Mouse (Mus musculus) neural tube, embryonic 13.5 days (tissue): ENCODE results near the gene Hlf. TPM values are rescaled to one million over a fixed set of nuclear protein-coding genes. Genes with fewer than 3 reads are reported as not detected.

Source experiments
- ATAC-seq: fragments of 200-750 bp; cut with Nextera tagmentation; 2 replicates; pipeline ENCODE4 v1.8.0; 2017; ENCODE audit warnings: low read depth, mild to moderate bottlenecking, moderate TSS enrichment, moderate library complexity
- H3K27ac ChIP-seq: fragments of 300-500 bp; sonication (generic); replicated peaks from 2 replicates; pipeline ENCODE4 v1.5.1; 2015; ENCODE audit warnings: moderate library complexity, mild to moderate bottlenecking, inconsistent platforms
- H3K27me3 ChIP-seq: fragments of 300-500 bp; sonication (generic); 2 replicates; pipeline ENCODE4 v1.6.1; 2015; ENCODE audit warnings: mild to moderate bottlenecking, inconsistent platforms
- H3K36me3 ChIP-seq: fragments of 300-500 bp; sonication (generic); 2 replicates; pipeline ENCODE4 v1.6.1; 2015; ENCODE audit warnings: mild to moderate bottlenecking, inconsistent platforms
- H3K4me1 ChIP-seq: fragments of 300-500 bp; sonication (generic); replicated peaks from 2 replicates; pipeline ENCODE4 v1.6.1; 2015; ENCODE audit warnings: inconsistent platforms
- H3K4me2 ChIP-seq: fragments of 300-500 bp; sonication (generic); 2 replicates; pipeline ENCODE4 v1.6.1; 2015; ENCODE audit warnings: inconsistent platforms, mild to moderate bottlenecking, moderate library complexity
- H3K4me3 ChIP-seq: fragments of 300-500 bp; sonication (generic); 2 replicates; pipeline ENCODE4 v1.5.1; 2015; ENCODE audit warnings: mild to moderate bottlenecking, inconsistent platforms
- H3K9ac ChIP-seq: fragments of 300-500 bp; sonication (generic); 2 replicates; pipeline ENCODE4 v1.6.1; 2015; ENCODE audit warnings: moderate library complexity, mild to moderate bottlenecking, inconsistent platforms
- H3K9me3 ChIP-seq: fragments of 300-500 bp; sonication (generic); 2 replicates; pipeline ENCODE4 v1.6.1; 2016; ENCODE audit warnings: inconsistent platforms
- WGBS: fragments of 180-500 bp; shearing (Covaris S2); methylation state at CpG from one replicate; pipeline ENCODE4 v1.1.7; 2015; 5-methylcytosine and 5-hydroxymethylcytosine counted together
- polyA plus RNA-seq: library from polyadenylated mRNA; unstranded; fragments of >200 nt; fragmentation: Nextera tagmentation; extraction: Ambion mirVana; gene quantifications from 2 replicates; pipeline ENCODE4 v1.2.1, GENCODE M21; 2015

The Hlf gene
- polyA plus RNA-seq, 1 experiment from 2014 or later, result 3.3 TPM

DNA sequence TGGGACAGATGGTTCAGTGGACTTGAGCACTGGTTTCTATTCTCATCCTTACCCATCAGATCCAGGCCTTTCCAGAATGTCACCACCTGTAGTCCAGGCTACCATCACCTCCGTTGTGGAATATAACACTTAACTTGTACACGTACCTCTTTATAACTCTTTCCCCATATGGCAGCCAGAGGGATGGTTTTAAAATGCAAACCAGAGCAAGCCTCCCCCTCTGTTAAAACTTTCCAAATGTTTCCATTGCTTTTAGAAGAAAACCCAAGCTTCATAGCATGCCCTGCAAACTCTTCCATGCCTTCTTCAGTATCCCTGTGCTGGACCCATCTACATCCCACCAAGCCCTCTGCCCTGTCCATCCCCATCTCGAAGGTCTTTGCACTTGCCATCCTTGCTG lies 66.1 kb downstream of the Hlf start:
- Histone ChIP-seq H3K27ac (no peak overlapping the region), H3K4me2 (no peak overlapping the region), H3K27me3 (no peaks in the 10 kb centered on the region), H3K36me3 (no peaks in the 10 kb centered on the region), H3K4me1 (no peaks in the 10 kb centered on the region), H3K4me3 (no peak overlapping the region), H3K9ac (no peak overlapping the region), H3K9me3 (no peaks in the 10 kb centered on the region)
- 83% methylated on average over 3 of the region's 3 CpGs for WGBS
- ATAC-seq, result no peak

- Histone ChIP-seq H3K27ac (no peak overlapping the region), H3K4me1 (no peaks in the 10 kb centered on the region), H3K27me3 (no peaks in the 10 kb centered on the region), H3K9me3 (no peaks in the 10 kb centered on the region), H3K4me3 (no peak overlapping the region), H3K4me2 (no peak overlapping the region), H3K9ac (no peak overlapping the region), H3K36me3 (no peaks in the 10 kb centered on the region)
- no peak for ATAC-seq
- WGBS, result 69% methylated on average over 7 of the region's 7 CpGs
Observed at GRCm38 (mm10) chr11:90320922-90321321, 69.8 kb downstream of the Hlf start.

DNA sequence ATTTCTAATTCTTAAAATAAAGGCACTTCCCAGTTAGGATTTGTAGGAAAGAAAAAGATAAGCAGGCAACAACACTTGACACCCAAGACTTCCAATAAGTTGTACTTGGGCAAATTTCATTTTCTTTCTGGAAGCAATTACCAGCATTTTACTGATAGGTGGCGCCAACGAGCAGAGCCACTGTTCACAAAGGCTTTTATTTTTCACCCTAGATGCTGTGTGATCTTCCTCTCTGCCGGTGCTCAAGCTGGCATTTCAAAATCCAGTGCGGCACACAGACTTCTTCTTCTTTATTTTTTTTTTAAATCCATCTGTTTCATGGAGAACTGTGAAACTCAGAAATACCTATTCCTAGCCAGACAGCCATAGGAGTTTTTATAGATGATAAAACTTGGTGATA lies 73.2 kb downstream of the Hlf start:
- Histone ChIP-seq H3K4me1 (no peaks in the 10 kb centered on the region), H3K27ac (no peak overlapping the region), H3K9ac (no peak overlapping the region), H3K4me3 (no peak overlapping the region), H3K27me3 (no peaks in the 10 kb centered on the region), H3K4me2 (no peak overlapping the region), H3K9me3 (no peaks in the 10 kb centered on the region), H3K36me3 (no peaks in the 10 kb centered on the region)
- ATAC-seq, result no peak
- 23% methylated on average over 4 of the region's 4 CpGs for WGBS

DNA sequence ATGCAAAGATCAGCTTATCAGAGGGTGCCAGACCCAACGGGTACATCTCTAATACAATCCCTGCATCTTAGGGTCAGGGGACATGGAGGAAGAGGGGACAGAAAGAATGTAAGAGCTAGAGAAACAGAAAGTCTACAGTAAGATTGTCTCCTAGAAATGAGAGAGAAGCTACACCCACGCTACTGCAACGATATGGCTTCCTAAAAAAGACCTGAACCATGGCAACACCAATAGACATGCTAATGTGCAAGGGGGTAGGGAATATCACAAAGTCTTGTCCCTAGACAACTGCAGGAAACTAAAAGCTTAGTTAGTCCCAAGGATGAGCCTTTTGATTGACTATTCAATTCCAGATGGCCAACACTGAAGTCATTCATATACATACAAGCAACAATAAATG lies 76.1 kb downstream of the Hlf start:
- Histone ChIP-seq H3K4me3 (no peak overlapping the region), H3K4me1 (no peaks in the 10 kb centered on the region), H3K36me3 (no peaks in the 10 kb centered on the region), H3K4me2 (no peak overlapping the region), H3K9me3 (no peaks in the 10 kb centered on the region), H3K27ac (no peak overlapping the region), H3K27me3 (no peaks in the 10 kb centered on the region), H3K9ac (no peak overlapping the region)
- ATAC-seq, result no peak
- WGBS, result 91% methylated on average over 3 of the region's 3 CpGs

DNA sequence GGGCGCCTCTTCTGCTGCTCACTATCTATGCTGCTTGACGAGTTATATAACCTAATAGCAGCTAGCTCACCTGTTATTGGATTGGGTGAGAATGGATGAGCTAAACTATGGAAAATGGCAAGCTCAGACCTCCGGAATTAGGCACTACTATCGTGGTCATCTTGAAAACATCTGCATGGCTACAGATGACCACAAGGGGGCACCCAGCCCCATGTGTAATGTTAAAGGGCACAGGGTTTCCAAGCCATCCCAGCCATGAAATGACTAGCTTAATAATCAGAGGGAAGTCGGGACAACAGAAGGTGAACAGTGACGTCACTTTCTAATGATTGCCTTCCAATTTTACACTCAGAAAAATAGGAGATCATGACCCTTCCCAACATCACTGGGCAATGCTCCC lies 83.7 kb downstream of the Hlf start:
- H3K36me3 ChIP-seq, result no peaks in the 10 kb centered on the region
- no peaks in the 10 kb centered on the region for H3K9me3 ChIP-seq
- no peaks in the 10 kb centered on the region for H3K27me3 ChIP-seq
- ATAC-seq, result no peak
- H3K27ac ChIP-seq, result no peak overlapping the region
- no peak overlapping the region for H3K9ac ChIP-seq
- H3K4me1 ChIP-seq, result no peaks in the 10 kb centered on the region
- no peak overlapping the region for H3K4me3 ChIP-seq
- 56% methylated on average over 6 of the region's 6 CpGs for WGBS
- H3K4me2 ChIP-seq, result no peak overlapping the region

DNA sequence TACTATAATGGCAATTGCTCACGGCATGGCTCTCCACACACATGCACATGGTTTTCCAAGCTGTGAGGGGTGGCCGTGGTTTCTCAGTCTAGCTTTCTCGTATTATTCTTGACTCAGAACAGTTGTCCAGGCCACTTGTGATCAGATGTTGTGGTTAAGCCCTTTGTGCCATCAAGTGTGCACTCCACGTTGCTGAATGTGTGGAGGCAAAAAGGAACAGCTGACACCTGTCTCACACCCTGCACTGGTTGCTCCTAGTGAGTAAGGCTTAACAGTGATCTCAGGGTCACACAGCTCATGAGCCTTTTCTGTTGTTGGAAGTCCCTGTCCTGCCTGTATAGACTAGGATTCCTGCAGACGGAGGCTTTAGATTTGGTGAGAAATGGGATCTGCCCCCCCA lies 84.6 kb downstream of the Hlf start:
- H3K36me3 ChIP-seq, result no peaks in the 10 kb centered on the region
- H3K4me2 ChIP-seq, result no peak overlapping the region
- no peak for ATAC-seq
- H3K27ac ChIP-seq, result no peak overlapping the region
- H3K9ac ChIP-seq, result no peak overlapping the region
- no peaks in the 10 kb centered on the region for H3K9me3 ChIP-seq
- no peaks in the 10 kb centered on the region for H3K4me1 ChIP-seq
- no peak overlapping the region for H3K4me3 ChIP-seq
- WGBS, result 91% methylated on average over 5 of the region's 5 CpGs
- no peaks in the 10 kb centered on the region for H3K27me3 ChIP-seq

DNA sequence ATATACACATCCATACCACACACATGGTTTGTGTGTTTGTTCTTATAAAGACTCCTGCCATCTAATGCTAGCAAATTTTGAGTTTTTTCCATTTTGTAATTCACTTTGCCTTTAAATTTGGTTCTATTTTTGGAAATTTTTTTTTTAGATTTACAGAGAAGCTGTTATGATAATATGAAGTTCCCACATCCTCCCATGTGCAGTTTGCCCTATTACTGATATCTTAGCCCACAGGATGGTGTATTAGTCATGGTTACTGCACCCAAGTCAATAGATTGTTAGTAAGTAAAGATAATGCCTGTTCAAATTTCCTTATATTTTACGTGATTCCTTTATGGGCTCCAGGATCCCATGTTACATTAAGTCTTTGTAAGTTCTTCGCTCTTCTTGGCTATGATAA lies 96.1 kb downstream of the Hlf start:
- no peaks in the 10 kb centered on the region for H3K27me3 ChIP-seq
- H3K9ac ChIP-seq, result no peak overlapping the region
- no peak for ATAC-seq
- WGBS, result 92% methylated on average over 2 of the region's 2 CpGs
- H3K4me2 ChIP-seq, result no peak overlapping the region
- no peaks in the 10 kb centered on the region for H3K9me3 ChIP-seq
- H3K4me1 ChIP-seq, result no peaks in the 10 kb centered on the region
- H3K27ac ChIP-seq, result no peak overlapping the region
- no peak overlapping the region for H3K4me3 ChIP-seq
- no peaks in the 10 kb centered on the region for H3K36me3 ChIP-seq

DNA sequence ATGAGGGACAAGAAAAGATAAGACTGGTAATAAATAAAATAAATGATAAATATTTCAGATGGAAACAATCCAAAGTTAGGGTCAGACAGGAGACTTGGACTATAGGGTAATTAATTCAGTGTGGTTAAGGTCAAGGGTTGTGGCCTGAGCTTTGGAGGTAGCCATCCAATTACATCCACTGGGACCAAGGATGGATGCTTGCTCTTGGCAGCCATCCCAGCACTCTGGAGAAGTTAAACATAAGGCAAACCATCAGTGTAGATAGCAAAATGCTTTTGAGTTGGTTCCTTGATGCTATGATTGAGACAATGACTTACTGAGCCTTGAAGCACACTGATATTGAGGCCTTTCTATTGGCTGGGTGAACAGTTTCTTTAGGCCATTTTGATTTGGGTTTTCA lies 97.9 kb downstream of the Hlf start:
- no peaks in the 10 kb centered on the region for H3K36me3 ChIP-seq
- no peaks in the 10 kb centered on the region for H3K4me1 ChIP-seq
- no peak overlapping the region for H3K9ac ChIP-seq
- H3K27ac ChIP-seq, result no peak overlapping the region
- no peak for ATAC-seq
- H3K27me3 ChIP-seq, result no peaks in the 10 kb centered on the region
- H3K4me3 ChIP-seq, result no peak overlapping the region
- H3K4me2 ChIP-seq, result no peak overlapping the region
- no peaks in the 10 kb centered on the region for H3K9me3 ChIP-seq

GRCm38 (mm10) chr11:90291156-90291555 lies 99.5 kb downstream of the Hlf start:
- Histone ChIP-seq H3K27ac (no peak overlapping the region), H3K4me1 (no peaks in the 10 kb centered on the region), H3K9ac (no peak overlapping the region), H3K27me3 (no peaks in the 10 kb centered on the region), H3K4me3 (no peak overlapping the region), H3K9me3 (no peaks in the 10 kb centered on the region), H3K4me2 (no peak overlapping the region), H3K36me3 (no peaks in the 10 kb centered on the region)
- no peak for ATAC-seq
- 72% methylated on average over 4 of the region's 4 CpGs for WGBS

GRCm38 (mm10) chr11:90286550-90287154 lies 104.0 kb downstream of the Hlf start:
- H3K9ac ChIP-seq, result no peak overlapping the region
- H3K4me3 ChIP-seq, result no peak overlapping the region
- no peaks in the 10 kb centered on the region for H3K9me3 ChIP-seq
- WGBS, result 90% methylated on average over 6 of the region's 6 CpGs
- H3K4me1 ChIP-seq, result peaks cover 8% of the 10 kb centered on the region; the same call in 1 of the 2 replicates
- ATAC-seq, result no peak
- H3K4me2 ChIP-seq, result no peak overlapping the region
- no peaks in the 10 kb centered on the region for H3K36me3 ChIP-seq
- H3K27ac ChIP-seq, result no peak overlapping the region
- H3K27me3 ChIP-seq, result no peaks in the 10 kb centered on the region

Other genes starting within 250 kb of the Hlf start
- gene Gm45716, start 203.2 kb downstream of the Hlf start, polyA plus RNA-seq, result 25.0 and 28.8 TPM in 2 replicates
- gene Mmd, start 141.4 kb downstream of the Hlf start, polyA plus RNA-seq, result 113 and 119 TPM in 2 replicates
- 23.0 and 24.9 TPM in 2 replicates for gene Stxbp4, start 247.2 kb upstream of the Hlf start, polyA plus RNA-seq
- gene Cox11, start 247.3 kb upstream of the Hlf start, polyA plus RNA-seq, result 38.5 and 43.4 TPM in 2 replicates